Mouse (Mus musculus): ENCODE data around the gene Defb15. TPM values are rescaled to one million over a fixed set of nuclear protein-coding genes. Genes with fewer than 3 reads are reported as not detected.
"Not testable (repeated sequence)": the region's sequence is repeated elsewhere in the genome, so short reads cannot be mapped to it uniquely, and the experiment has no call there.

The Defb15 gene
- not detected in 2 replicates for polyA plus RNA-seq (2015; fragmentation: Nextera tagmentation; extraction: Ambion mirVana)

GRCm38 (mm10) chr8:21932610-21933009 is at the start of gene Defb15:
Defb15 (minus strand) TSS chr8:21932710.
- ATAC-seq (ENCODE audit: low read depth): no peak
- Histone ChIP-seq H3K4me3 (replicated peaks) (no peak within 1 kb of the TSS), H3K9ac (no peak within 1 kb of the TSS), H3K27ac (no peak within 1 kb of the TSS), H3K4me1 (replicated peaks) (no peaks in the 10 kb centered on the region), H3K27me3 (no peaks in the 10 kb centered on the region), H3K36me3 (no peaks in the 10 kb centered on the region), H3K9me3 (replicated peaks) (no peaks in the 10 kb centered on the region), H3K4me2 (no peak within 1 kb of the TSS)
- WGBS (ENCODE audit: insufficient replicate concordance): 71% methylated on average over 6 of the region's 6 CpGs
- no peak for DNase-seq

DNA sequence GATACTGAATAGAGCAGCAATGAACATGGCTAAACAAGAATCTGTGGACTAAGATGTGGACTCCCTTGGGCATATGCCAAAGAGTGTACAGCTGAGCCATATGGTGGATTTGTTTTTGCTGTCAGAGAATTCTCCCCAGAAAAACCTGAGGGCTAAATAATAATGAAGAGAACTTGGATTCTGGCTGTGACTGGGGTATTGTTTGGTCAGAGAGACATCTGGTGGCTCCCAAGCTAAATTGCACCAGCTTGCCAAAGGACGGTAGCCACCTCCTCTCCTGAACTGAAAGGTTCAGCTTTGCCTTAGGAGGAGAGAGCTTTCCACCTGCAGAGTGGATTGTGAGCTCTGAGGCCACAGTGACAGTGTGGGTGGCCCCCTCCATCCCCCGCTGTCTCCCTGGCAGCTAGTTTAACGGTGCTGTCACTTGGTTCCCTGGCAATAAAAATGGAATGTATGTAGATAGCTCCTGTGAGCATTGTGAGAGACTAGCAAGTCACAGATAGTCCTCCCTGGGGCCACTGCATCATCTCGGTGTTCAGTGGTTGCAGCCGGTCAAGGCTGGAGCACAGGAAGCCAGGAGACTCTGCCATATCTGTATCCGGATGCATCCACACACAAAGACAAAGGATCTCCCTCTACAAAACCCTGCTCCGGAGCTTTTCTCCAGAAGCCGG is 49.3 kb upstream of the Defb15 start:
- 54% methylated on average over 8 of the region's 8 CpGs for WGBS (ENCODE audit: insufficient replicate concordance)
- no peak for DNase-seq
- no peak for ATAC-seq (ENCODE audit: low read depth)

DNA sequence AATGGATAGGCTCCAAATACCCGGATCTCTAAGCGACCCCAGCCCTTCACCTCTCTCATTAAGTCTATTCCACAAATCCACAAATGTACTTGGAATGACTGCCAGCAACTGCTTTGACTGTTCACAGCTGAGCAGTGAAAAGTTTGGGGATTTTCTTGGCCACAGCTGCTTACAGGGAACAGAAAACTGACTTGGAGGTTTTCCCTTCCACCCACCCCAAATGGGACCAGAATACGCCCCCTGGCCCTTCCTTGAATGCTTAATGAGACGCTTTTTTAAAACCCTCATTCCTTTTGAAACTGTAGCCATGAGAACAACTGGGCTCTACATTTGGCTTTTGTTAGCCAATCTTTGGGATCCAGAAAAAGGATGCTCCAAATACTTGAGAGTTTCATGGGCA is 45.7 kb upstream of the Defb15 start:
- WGBS (ENCODE audit: insufficient replicate concordance): 45% methylated on average over 4 of the region's 4 CpGs
- Histone ChIP-seq H3K4me2 (no peak overlapping the region), H3K36me3 (no peaks in the 10 kb centered on the region), H3K4me1 (replicated peaks) (no peaks in the 10 kb centered on the region), H3K27ac (no peak overlapping the region), H3K4me3 (replicated peaks) (no peak overlapping the region), H3K27me3 (no peaks in the 10 kb centered on the region), H3K9ac (no peak overlapping the region), H3K9me3 (replicated peaks) (no peaks in the 10 kb centered on the region)
- DNase-seq: no peak
- ATAC-seq (ENCODE audit: low read depth): no peak

More for the DNA sequence above, 49.3 kb upstream of the Defb15 start:
- no peak overlapping the region for H3K27ac ChIP-seq
- H3K4me3 ChIP-seq (replicated peaks): no peak overlapping the region
- no peak overlapping the region for H3K4me2 ChIP-seq
- no peak overlapping the region for H3K9ac ChIP-seq
- no peaks in the 10 kb centered on the region for H3K27me3 ChIP-seq
- no peaks in the 10 kb centered on the region for H3K36me3 ChIP-seq
- H3K9me3 ChIP-seq (replicated peaks): no peaks in the 10 kb centered on the region
- no peaks in the 10 kb centered on the region for H3K4me1 ChIP-seq (replicated peaks)

GRCm38 (mm10) chr8:21969475-21969874 is 37.0 kb upstream of the Defb15 start, which contains the start of gene Ccdc70:
Ccdc70 (plus strand) TSS chr8:21969775.
- H3K4me2 ChIP-seq: no peak within 1 kb of the TSS
- 56% methylated on average over 3 of the region's 3 CpGs for WGBS (ENCODE audit: insufficient replicate concordance)
- no peaks in the 10 kb centered on the region for H3K36me3 ChIP-seq
- H3K9me3 ChIP-seq (replicated peaks): no peaks in the 10 kb centered on the region
- H3K9ac ChIP-seq: no peak within 1 kb of the TSS
- H3K4me3 ChIP-seq (replicated peaks): no peak within 1 kb of the TSS
- no peaks in the 10 kb centered on the region for H3K27me3 ChIP-seq
- H3K27ac ChIP-seq: no peak within 1 kb of the TSS
- ATAC-seq (ENCODE audit: low read depth) (no peak), DNase-seq (no peak)
- H3K4me1 ChIP-seq (replicated peaks): no peaks in the 10 kb centered on the region

- no peak overlapping the region for H3K9ac ChIP-seq
- no peaks in the 10 kb centered on the region for H3K36me3 ChIP-seq
- 60% methylated on average over 1 of the region's 1 CpGs for WGBS (ENCODE audit: insufficient replicate concordance)
- H3K27ac ChIP-seq: no peak overlapping the region
- no peak overlapping the region for H3K4me2 ChIP-seq
- no peaks in the 10 kb centered on the region for H3K4me1 ChIP-seq (replicated peaks)
- no peaks in the 10 kb centered on the region for H3K9me3 ChIP-seq (replicated peaks)
- no peak for DNase-seq
- no peak overlapping the region for H3K4me3 ChIP-seq (replicated peaks)
- H3K27me3 ChIP-seq: no peaks in the 10 kb centered on the region
- ATAC-seq (ENCODE audit: low read depth): no peak
Measured at GRCm38 (mm10) chr8:21966646-21967045, 34.1 kb upstream of the Defb15 start.

GRCm38 (mm10) chr8:21958414-21958813 is 25.9 kb upstream of the Defb15 start, which contains the start of gene Fam90a1a:
Fam90a1a (plus strand) TSS chr8:21958714.
- H3K4me2 ChIP-seq: no peak within 1 kb of the TSS
- no peaks in the 10 kb centered on the region for H3K4me1 ChIP-seq (replicated peaks)
- no peaks in the 10 kb centered on the region for H3K27me3 ChIP-seq
- H3K27ac ChIP-seq: no peak within 1 kb of the TSS
- no peak within 1 kb of the TSS for H3K4me3 ChIP-seq (replicated peaks)
- ATAC-seq (ENCODE audit: low read depth) (no peak), DNase-seq (no peak)
- H3K9ac ChIP-seq: no peak within 1 kb of the TSS
- no peaks in the 10 kb centered on the region for H3K36me3 ChIP-seq
- no peaks in the 10 kb centered on the region for H3K9me3 ChIP-seq (replicated peaks)
- WGBS (ENCODE audit: insufficient replicate concordance): 80% methylated on average over 2 of the region's 2 CpGs

- WGBS (ENCODE audit: insufficient replicate concordance): 64% methylated on average over 3 of the region's 3 CpGs
Measured at GRCm38 (mm10) chr8:21956336-21956735, 23.8 kb upstream of the Defb15 start.

GRCm38 (mm10) chr8:21955321-21955720 is 22.8 kb upstream of the Defb15 start:
- no peaks in the 10 kb centered on the region for H3K4me1 ChIP-seq (replicated peaks)
- no peak overlapping the region for H3K27ac ChIP-seq
- no peaks in the 10 kb centered on the region for H3K27me3 ChIP-seq
- no peak overlapping the region for H3K4me2 ChIP-seq
- H3K4me3 ChIP-seq (replicated peaks): no peak overlapping the region
- no peak overlapping the region for H3K9ac ChIP-seq
- H3K9me3 ChIP-seq (replicated peaks): no peaks in the 10 kb centered on the region
- ATAC-seq (ENCODE audit: low read depth) (no peak), DNase-seq (no peak)
- 3% methylated on average over 9 of the region's 9 CpGs for WGBS (ENCODE audit: insufficient replicate concordance)
- no peaks in the 10 kb centered on the region for H3K36me3 ChIP-seq

More at GRCm38 (mm10) chr8:21956336-21956735, 23.8 kb upstream of the Defb15 start:
- Histone ChIP-seq H3K4me2 (no peak overlapping the region), H3K9ac (no peak overlapping the region), H3K27ac (no peak overlapping the region), H3K9me3 (replicated peaks) (no peaks in the 10 kb centered on the region), H3K4me3 (replicated peaks) (no peak overlapping the region), H3K27me3 (no peaks in the 10 kb centered on the region), H3K36me3 (no peaks in the 10 kb centered on the region), H3K4me1 (replicated peaks) (no peaks in the 10 kb centered on the region)
- DNase-seq: no peak
- ATAC-seq (ENCODE audit: low read depth): no peak

DNA sequence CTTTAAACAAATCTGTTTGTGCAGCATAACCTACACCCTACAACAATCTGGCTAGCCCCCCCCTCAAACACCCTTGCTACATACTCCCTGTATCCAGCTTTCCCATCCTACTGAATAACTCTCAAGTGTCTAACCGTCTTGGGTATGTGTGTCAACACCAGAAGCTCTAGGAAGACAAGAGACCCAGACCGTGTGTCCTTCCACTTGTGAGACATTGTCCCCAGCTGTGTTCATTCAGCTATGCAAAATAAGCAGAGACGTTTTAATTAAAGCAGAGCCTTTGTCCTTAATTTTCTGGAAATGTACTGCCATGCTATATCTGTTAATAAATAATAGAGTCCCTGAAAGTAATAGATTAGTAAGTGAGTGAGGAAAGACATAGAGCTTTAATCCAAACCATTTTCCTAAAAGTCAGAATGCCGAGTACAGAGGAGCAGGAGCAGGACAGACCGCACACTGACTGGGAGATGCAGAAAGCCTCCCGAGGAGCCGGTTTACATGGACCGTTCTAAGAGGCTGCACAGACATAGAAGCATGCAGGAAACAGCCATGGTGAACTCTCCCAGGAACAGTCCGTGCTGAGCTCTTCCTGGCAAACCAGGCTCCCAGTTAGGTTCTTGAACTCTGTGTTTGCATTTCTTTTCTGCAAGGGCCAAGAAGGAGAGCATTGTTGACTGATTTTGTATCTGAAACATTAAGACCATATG is 15.0 kb upstream of the Defb15 start:
- no peaks in the 10 kb centered on the region for H3K27me3 ChIP-seq

DNA sequence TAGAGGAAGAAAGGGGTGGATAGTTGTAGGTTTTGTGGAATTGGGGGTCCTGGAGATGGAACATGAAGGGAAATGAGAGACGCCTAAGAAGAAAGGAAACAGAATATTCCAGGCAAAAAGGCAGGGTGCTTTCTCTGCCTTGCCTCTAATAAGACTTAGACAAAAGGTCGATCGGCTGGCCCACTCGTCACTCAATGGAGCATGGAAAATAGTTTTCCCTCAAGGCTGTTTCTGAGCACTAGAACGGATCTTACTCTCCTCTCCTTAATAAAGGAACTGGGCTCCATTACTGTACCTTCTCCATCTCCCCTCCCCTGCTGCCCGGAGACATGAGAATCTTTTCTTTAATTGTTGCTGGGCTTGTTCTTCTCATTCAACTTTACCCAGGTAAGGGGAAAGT is 14.0 kb upstream of the Defb15 start, which contains the start of gene Defb13:
Gene Defb13 (plus strand): TSS at position 301 of the 400 bp plus-strand sequence.
- Histone ChIP-seq H3K27ac (no peak within 1 kb of the TSS), H3K4me3 (replicated peaks) (no peak within 1 kb of the TSS), H3K4me1 (replicated peaks) (no peaks in the 10 kb centered on the region), H3K27me3 (no peaks in the 10 kb centered on the region), H3K9ac (no peak within 1 kb of the TSS), H3K4me2 (no peak within 1 kb of the TSS), H3K9me3 (replicated peaks) (no peaks in the 10 kb centered on the region), H3K36me3 (no peaks in the 10 kb centered on the region)
- DNase-seq (no peak), ATAC-seq (ENCODE audit: low read depth) (no peak)
- 69% methylated on average over 6 of the region's 6 CpGs for WGBS (ENCODE audit: insufficient replicate concordance)

More for the DNA sequence above, 15.0 kb upstream of the Defb15 start:
- H3K4me2 ChIP-seq: no peak overlapping the region
- H3K4me3 ChIP-seq (replicated peaks): no peak overlapping the region
- H3K36me3 ChIP-seq: no peaks in the 10 kb centered on the region
- DNase-seq (no peak), ATAC-seq (ENCODE audit: low read depth) (no peak)
- 65% methylated on average over 9 of the region's 9 CpGs for WGBS (ENCODE audit: insufficient replicate concordance)
- H3K9ac ChIP-seq: no peak overlapping the region
- H3K4me1 ChIP-seq (replicated peaks): no peaks in the 10 kb centered on the region
- H3K9me3 ChIP-seq (replicated peaks): no peaks in the 10 kb centered on the region
- no peak overlapping the region for H3K27ac ChIP-seq

GRCm38 (mm10) chr8:21938052-21938451 is 5.5 kb upstream of the Defb15 start, which contains the start of gene Defb35:
Defb35 (plus strand) TSS chr8:21938352.
- not testable (repeated sequence) for H3K4me1 ChIP-seq (replicated peaks); H3K27ac ChIP-seq; H3K36me3 ChIP-seq; H3K4me2 ChIP-seq; H3K9ac ChIP-seq; H3K4me3 ChIP-seq (replicated peaks); ATAC-seq (ENCODE audit: low read depth); H3K9me3 ChIP-seq (replicated peaks); H3K27me3 ChIP-seq; DNase-seq
- 62% methylated on average over 4 of the region's 4 CpGs for WGBS (ENCODE audit: insufficient replicate concordance)
